Mouse (Mus musculus) liver, adult (tissue): Measurements from ENCODE around the gene Dop1b.
A peak's percentile ranks its signal among the peaks of the same experiment; 100 is the strongest.

Source experiments
- GATA4 ChIP-seq: IDR thresholded peaks from 2 replicates; pipeline ENCODE4 v1.6.1; 2014; ENCODE audit warnings: mild to moderate bottlenecking, low read length; ENCODE audit not compliant: insufficient replicate concordance

Gene Dop1b

DNA sequence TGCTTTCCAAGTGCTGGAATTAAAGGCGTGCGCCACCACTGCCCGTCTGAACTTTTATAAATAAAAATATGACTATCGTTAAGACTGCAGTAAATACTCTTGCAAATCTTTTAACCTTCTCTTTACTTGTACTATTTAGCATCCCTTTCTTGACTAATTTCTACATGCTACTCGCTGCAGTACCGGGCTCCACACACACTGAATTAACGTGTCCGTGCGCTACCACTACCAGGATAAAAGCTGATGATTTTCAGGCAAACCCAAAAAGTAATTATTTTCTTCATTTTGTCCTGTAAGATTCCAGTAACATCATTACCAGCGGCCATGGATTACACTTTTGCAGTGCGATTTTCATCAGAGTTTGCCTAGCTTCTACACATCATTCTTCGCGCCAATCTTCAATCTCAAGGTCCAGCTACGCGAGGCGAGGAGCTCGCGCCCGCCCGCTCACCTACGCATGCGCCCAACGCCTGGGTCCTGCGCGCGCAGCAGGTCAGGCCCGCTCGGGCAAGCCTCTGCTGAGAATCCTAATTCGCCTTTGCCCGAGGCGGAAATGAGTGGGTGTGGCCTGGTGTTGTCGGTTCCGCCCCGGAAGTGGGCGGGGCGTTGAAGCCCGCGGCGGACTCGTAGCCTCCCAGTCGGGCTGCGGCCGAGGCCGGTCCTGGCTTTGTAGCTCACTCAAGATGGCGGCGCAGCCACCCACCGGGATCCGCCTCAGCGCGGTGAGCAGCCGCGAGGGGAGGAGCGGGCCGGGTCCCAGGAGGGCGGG lies 120.1 kb downstream of the Dop1b start, which contains the start of gene Morc3:
Gene Morc3 (plus strand): TSS at position 495 of the 769 bp plus-strand sequence.
- peak; percentile 58; the same call in 1 of the 2 replicates for TF ChIP-seq GATA4

DNA sequence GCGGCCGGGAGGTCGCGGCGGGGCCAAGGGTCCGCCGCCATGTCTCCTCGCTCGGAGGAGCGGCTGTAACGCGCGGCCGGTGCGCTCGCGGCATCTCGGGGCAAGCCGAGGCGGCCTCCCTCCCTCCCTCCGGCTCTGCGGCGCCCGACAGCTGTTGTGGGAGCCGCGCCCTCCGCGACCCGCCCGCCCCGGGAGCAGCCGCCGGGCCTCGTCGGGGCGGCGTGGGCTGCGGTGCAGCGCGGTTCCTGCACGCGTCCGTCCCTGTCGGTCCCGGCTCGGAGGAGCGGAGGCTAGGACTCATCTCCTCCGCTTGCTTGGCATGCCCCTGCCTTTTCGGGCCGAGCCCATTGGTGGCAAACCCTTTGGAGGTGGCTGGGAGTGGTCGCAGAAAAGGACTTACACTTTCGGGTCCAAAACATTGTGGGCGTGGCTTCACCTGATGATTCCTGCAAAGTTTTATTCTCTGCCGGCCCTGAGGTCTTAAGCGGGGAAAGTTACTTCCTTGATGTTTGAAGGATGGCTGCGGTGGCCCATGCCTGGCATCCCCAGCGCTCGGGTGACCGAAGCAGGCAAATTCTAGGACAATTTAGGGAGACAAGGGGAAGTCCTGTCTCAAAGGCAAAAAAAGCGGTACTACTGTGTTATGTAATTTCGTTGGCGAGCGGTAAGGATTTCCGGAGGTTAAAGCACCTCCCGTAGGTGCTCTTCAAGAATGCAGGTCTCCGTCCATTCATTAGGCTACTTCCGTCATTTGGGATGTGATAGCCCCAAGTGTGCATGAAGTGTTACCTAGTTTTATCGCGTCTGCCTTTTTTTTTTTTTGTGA lies 121.0 kb downstream of the Dop1b start:
- no peak for TF ChIP-seq GATA4

DNA sequence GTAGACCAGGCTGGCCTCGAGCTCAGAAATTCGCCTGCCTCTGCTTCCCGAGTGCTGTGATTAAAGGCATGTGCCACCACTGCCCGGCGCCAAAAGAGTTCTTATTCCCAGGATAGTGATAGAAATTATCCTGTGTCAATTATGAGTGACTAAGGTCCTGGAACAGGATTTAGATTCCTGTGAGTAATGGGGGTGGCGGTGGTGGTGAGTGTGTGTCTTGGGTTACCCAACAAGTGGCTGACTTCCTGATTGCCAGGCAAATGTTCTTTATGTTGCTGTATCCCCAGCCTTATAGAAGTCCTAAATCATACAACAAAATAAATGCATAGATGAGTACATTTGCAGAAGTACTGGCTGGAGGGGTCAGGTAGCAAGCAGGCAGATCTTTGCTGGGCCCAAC lies 121.8 kb downstream of the Dop1b start:
- TF ChIP-seq GATA4 = no peak

DNA sequence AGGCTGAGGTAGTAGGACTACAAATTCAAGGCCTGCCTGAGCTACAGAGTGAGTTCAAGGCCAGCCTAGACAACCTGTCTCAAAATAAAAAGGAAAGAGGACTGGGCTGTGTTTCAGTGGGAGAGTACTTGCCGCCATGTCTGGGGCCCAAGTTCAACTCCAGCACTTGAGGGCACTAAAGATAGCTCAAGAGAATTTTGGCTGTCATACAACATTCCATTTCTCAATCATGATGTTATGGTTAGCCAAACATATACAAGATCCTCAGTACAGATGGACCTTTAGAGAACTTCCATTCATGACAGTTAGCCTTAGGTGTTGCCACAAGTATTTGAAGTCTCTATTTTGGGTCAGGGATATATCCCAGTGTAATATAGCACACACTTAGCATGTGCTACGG lies 122.4 kb downstream of the Dop1b start:
- TF ChIP-seq GATA4 = no peak

DNA sequence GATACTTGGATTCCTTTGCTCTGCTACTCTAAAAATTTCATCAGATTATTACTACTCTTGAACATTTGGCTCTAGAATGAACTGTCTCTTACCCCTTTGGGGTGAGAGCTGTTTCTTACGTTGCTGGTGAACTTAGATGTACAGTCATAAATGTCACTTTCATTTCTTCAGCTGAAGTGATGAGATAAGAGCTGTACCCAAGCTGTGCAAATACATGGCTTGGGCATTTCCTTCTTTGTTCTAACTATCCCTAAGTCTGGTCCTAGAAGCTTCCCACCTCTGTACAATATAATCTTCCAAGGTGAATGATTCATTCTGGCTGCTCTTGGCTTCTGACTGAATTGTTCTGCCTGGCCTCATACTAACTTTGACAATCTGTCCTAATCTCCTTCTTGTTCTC lies 127.3 kb downstream of the Dop1b start:
- no peak for TF ChIP-seq GATA4

DNA sequence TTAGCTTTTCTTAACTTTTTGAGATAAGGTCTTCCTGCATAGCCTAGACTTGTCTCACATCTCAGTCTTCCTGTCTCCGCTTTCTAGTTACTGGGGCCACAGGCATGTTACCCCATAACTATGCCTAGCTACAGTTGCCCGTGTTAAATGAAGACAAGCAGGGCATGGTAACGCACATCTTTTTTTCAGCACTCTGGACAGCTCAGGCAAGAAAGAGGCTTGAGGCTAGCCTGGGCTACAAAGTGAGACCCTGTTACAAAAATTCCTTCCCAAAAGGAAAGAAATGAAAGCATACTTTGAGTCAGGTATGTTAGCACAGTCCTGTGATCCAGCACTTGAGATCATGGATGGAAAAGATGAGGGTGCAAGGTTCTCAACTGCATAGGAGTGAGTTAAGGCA lies 138.8 kb downstream of the Dop1b start:
- no peak for TF ChIP-seq GATA4

DNA sequence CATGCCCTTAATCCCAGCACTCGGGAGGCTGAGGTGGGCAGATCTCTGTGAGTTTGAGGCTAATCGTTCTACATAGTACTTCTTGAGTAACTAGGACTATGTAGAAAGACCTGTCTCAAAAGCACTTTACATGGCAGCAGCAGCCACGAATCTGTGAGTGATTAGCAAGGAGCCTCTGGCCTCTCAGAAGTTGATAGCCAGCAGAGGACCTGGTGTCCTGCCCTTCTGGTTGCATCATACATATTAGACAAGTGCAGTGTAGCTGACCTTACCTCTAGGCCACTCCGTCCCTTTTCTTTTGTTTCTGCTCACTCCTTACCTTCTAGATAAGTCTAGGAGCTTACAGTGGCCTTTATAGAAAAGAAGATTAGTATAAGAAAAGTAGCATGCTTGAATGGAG lies 148.3 kb downstream of the Dop1b start:
- peak; percentile 68; the same call in 1 of the 2 replicates for TF ChIP-seq GATA4
